Mouse (Mus musculus): ENCODE data around the gene Brsk1.

The Brsk1 gene

DNA sequence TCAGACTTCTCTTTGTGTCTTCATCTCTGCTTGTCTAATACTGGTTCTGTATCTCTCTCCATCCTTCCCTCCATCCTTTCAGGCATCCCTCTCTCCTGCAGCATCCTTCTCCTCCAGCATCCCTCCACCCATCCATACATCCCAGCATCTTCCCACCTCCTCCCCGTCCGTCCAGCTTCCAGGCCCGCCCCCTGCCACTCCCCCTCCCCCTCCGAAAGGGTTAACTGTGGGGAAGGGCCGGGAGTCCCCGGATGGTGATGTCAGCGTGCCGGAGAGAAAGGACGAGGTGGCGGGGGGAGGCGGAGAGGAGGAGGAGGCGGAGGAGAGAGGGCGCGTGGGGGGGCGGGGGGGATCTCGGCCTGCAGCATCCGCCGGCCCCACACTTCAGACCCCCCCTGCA, at the start of gene Brsk1:
Gene Brsk1 (plus strand): TSS at position 218 of the 400 bp plus-strand sequence.
- peak; percentile 81 for DNase-seq (ENCODE audit: low read depth, low spot score)

DNA sequence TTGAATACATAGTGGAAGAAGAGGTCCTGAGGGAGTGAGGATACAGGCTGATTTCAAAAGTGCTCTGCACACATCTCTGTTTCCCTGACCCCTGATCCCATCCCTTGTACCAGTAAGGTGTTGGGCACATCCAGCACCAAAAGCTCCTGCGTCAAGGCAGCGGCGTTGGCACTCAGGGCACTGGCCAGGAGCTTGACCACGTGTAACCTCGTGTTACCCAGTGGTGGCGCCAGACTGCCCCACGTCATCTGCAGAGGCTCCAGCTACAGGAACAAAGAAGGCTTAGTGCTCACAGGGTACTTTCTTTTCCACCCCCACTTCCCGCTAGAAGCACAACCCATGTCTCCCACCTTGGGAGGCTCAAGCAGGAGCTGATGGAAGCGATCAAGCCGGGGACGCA, 49.2 kb upstream of the Brsk1 start:
- no peak for DNase-seq (ENCODE audit: low read depth, low spot score)

GRCm38 (mm10) chr7:4641956-4642355, 48.4 kb upstream of the Brsk1 start:
- no peak for DNase-seq (ENCODE audit: low read depth, low spot score)

GRCm38 (mm10) chr7:4643225-4643624, 47.2 kb upstream of the Brsk1 start:
- DNase-seq (ENCODE audit: low read depth, low spot score), result no peak

- no peak for DNase-seq (ENCODE audit: low read depth, low spot score)
Observed at GRCm38 (mm10) chr7:4646806-4647205, 43.6 kb upstream of the Brsk1 start.

DNA sequence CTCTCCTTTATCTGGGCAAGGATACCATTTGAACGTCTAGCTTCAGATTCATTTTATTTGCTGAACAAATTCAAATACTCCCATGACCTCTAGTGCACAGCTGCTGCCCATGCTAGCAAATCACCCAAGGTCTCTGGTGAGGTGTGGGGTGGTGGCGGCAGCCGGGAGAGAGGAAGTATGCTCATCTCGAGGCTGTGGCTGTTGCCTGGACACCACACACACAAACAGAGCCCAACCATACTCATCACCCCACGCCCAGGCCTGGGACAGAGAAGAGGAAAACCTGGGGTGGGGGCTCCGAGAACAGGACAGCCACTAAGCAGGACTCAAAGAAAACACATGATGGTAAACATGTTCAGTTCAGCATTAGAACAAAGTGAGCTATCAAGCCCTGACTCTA, 43.1 kb upstream of the Brsk1 start:
- DNase-seq (ENCODE audit: low read depth, low spot score), result no peak

- no peak for DNase-seq (ENCODE audit: low read depth, low spot score)
Observed at GRCm38 (mm10) chr7:4647992-4648391, 42.4 kb upstream of the Brsk1 start.

GRCm38 (mm10) chr7:4651581-4651980, 38.8 kb upstream of the Brsk1 start:
- no peak for DNase-seq (ENCODE audit: low read depth, low spot score)

GRCm38 (mm10) chr7:4652726-4653125, 37.7 kb upstream of the Brsk1 start:
- no peak for DNase-seq (ENCODE audit: low read depth, low spot score)

DNA sequence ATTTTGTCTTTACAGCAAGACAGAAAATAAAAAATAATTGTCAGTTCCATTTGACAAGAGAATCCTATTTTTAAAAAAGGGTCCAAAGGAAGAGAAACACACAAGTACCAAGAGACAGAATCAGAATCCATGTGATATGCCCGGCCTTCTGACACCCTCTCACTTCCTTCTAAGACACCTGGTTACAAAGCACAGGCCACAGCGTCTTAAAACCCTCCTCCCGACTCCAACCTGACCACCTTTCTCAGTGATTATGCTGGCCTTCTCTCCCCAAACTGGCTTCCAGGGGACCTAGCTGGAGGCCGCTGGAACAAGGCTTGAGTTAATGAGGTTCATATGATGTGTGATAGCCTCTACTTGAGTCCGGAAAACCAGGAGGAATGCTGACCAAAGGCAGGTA, 37.1 kb upstream of the Brsk1 start:
- no peak for DNase-seq (ENCODE audit: low read depth, low spot score)

DNA sequence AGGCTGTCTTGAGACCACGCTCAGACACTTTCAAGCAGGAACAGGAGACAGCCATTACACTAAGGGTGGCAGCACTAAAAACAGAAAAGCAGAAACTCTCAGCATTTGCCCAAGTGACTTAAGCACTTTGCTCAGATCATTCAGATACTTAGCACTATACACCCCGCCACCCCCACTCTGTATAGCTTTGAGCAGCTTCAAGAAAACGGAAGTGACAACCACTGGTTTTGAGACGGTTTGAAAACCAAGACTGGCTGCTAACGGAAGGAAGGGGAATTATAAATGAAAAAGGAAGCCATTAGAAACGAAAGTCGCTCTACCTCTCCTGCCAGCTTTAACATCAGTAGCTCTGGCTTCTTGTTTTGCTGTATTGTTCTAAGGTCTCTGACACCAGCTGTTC, 36.6 kb upstream of the Brsk1 start:
- DNase-seq (ENCODE audit: low read depth, low spot score), result no peak

DNA sequence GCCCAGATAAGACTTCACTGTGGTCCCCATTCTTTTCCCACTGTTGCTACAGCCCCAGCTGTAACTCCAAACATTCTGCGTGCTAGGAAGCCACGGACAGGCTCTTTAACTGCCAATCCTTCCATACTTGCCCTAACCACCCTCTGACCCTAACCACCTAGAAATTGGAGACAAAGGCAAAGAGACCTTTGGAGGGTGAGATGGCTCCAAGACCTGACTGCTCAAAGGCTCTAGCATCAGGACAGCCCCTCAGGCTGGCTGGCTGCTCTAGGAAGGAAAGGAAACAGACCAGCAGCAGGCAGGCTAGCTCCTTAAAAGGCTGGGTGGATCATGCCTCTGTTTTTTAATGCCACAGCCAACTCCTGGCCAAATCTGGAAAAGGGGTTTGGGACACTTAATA, 36.2 kb upstream of the Brsk1 start:
- no peak for DNase-seq (ENCODE audit: low read depth, low spot score)

DNA sequence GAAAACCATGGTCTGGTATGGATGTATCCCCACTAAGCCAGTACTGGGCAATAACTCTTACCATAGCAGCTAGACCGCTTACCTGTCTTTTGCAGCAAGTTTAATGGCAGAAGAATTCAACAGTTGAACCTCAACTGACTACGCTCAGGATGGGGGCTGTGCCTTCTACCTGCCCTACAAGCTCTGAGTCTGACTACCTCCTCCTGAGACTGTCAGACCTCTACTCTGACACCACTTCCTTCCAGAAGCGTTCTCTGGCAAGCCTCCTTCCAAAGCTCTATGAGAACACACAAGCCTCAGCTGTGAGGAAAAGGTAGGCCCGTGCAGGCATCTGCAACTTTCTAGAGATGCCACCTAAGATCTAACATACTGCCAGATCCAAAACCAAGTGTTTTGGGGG, 35.0 kb upstream of the Brsk1 start:
- no peak for DNase-seq (ENCODE audit: low read depth, low spot score)

- DNase-seq (ENCODE audit: low read depth, low spot score), result no peak
Observed at GRCm38 (mm10) chr7:4655916-4656315, 34.5 kb upstream of the Brsk1 start.

DNA sequence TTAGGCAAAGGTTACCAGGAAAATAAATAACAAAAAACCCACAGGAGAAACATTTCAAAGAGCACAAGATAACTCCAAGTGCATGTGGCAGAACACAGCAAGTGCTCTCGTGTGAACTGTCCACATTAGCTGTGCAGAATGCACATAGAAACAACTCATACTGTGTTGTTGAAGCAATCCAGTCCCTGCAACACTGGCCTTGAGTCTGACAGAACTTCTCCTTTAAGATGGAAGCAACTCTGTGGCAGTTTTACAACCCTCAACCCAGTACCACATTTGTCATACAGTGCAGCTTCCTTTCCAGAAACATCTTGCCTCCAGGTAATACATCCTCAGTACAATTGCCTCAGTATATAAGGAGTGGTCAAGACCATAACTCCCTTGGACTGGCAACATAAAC, 33.6 kb upstream of the Brsk1 start:
- DNase-seq (ENCODE audit: low read depth, low spot score), result no peak

GRCm38 (mm10) chr7:4657521-4658127, 32.8 kb upstream of the Brsk1 start:
- no peak for DNase-seq (ENCODE audit: low read depth, low spot score)

DNA sequence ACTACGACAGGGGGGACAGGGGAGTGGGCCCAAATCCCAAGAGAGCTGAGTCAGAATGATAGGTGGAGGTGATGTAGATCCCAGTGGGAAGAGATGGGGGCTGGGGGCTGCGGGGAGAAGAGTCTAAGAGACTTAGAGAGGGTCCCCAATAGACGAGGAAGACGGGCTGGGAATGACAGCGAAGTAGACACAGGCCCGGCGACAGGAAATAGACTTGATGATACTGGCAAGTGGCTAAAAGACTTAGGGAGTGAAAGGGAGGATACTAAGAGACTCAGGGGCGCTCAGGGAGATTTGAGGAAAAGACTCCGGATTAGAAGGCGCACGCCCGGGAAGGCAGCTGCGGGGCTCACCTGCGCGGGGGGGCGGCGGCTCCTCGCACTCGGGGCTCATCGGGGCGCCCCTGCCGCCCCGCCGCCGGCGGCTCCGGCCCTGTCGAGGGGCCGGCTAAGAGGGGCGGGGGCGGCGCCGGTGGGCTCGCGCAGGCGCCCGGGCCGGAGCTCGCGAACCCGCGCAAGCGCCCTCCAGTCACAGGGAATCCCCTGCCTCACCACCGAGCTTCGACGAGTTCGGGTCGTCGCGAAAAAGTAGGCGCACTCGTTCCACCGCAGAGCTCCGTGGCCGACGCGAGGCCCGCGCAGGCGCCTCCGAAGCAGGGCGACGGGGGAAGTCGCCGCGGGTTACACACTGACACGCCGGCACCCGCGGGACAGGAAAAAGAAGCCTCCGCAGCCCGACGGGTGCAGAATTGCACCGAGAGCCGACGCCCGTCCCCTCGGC, 32.1 kb upstream of the Brsk1 start:
- DNase-seq (ENCODE audit: low read depth, low spot score), result peak; percentile 28

DNA sequence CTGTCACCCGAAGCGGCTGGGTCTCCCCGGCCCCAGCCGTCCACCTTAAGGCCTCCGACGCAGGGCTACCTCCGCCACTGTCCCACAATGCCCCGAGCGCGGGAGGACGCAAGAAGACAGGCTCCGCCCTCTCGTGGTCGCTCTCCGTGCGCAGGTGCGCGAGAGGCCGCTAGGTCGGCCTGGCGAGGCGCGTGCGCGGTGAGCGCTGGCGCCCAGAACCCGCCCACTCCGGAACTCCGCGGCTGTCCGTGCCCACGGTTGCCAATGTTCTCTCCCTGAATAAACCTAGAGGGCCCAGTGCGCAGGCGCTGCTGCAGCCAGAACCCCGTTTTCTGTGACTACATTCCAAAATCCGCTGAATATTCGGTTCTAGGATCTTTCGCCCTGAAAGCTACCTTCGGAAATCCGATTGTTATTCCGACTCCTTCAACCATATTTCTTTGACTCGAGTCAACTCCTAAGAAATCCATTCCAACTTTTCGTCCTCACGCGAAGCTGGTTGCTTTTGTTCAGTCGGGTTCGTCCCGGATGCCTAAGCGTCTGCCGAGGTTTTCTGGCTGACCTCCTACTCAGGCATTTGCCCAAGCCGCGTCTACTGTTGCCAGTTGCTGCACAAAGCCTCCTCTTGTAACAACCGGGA, 31.4 kb upstream of the Brsk1 start, which contains the start of gene Ppp6r1:
Gene Ppp6r1 (minus strand): TSS at position 108 of the 640 bp plus-strand sequence.
- peak; percentile 96 for DNase-seq (ENCODE audit: low read depth, low spot score)

GRCm38 (mm10) chr7:4659911-4660443, 30.4 kb upstream of the Brsk1 start:
- no peak for DNase-seq (ENCODE audit: low read depth, low spot score)

DNA sequence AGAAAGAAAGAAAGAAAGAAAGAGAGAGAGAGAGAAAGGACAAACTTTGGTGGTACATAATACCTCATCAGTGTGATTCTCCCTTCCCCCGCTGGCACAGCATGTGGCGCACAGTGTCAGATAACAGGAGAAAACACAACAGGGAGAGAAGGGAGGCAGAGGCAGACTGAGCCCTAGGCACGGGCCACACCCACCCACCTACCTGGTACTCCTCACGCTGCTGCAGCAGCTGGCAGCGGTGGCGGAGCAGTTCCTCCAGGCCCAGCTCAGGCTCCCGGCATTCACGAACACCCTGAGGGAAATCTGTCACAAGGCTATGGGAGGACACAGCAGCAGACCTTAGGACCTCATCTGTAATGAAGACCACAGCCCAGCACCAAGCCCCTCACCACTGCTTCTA, 27.2 kb upstream of the Brsk1 start:
- DNase-seq (ENCODE audit: low read depth, low spot score), result no peak

DNA sequence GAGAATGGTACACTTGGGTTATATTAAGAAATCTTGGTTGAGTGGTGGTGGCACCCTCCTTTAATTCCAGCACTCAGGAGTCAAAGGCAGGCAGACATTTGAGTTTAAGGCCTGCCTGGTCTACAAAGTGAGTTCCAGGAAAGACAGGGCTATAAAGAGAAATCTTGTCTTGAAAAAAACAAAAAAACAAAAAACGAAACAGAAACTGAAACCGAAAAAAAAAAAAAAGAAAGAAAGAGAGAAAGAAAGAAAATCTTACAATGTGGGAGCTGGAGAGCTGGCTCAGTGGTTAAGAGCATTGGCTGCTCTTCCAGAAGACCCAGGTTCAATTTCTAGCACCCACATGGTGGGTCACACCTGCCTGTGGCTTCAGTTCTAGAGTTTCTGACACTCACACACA, 26.7 kb upstream of the Brsk1 start:
- no peak for DNase-seq (ENCODE audit: low read depth, low spot score)

DNA sequence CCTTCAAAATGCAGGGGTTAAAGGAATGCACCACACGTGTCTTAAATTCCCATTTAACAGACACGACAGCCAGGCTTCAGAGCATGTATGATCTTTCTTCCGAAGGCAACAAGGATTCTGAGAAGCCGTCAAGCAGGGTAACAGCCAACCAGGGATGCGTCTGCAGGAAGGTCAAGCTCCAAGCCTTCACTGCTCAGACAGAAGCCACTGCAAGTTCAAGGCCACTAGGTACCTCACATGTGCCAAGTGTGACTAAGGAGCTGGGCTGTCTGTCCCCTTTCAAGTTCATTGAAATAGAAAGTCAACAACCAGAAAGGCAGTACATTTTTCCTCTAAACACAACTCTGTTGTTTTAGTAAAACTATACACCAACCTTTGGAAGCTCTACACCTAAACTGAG, 23.5 kb upstream of the Brsk1 start:
- DNase-seq (ENCODE audit: low read depth, low spot score), result no peak

- DNase-seq (ENCODE audit: low read depth, low spot score), result no peak
Observed at GRCm38 (mm10) chr7:4668506-4668905, 21.9 kb upstream of the Brsk1 start.

Measured in retina, postnatal 7 days (tissue).